Mouse (Mus musculus): Measurements from ENCODE around the gene 1810046K07Rik.

Gene 1810046K07Rik

DNA sequence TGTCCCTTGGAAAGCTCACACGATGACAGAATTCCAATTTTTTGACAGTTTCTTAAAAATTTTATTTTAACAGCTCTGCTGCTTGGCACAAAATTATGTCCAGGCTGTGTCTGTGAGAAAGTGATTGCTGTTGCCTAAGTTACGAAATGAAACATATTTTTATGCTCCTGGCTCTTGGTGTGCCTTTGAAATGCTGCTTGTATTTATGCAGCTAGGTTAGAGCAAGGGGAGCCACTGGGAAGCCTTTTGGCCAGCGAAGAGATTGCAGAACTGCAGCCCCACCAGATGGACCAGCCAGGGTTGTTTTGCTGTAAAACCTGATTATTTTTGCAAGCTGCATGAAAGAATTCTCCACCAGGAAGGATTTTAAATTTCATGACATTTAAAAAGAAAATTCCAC lies 23.6 kb downstream of the 1810046K07Rik start:
- DNase-seq (ENCODE audit: low spot score in 2 of 2), result peak; percentile 53 to 76

- DNase-seq (ENCODE audit: low spot score in 2 of 2), result no peak
These were observed 24.7 kb downstream of the 1810046K07Rik start for GRCm38 (mm10) chr9:51303980-51304379.

GRCm38 (mm10) chr9:51293541-51293940 lies 35.2 kb downstream of the 1810046K07Rik start:
- no peak for DNase-seq (ENCODE audit: low spot score in 2 of 2)

- peak; percentile 88 to 89 for DNase-seq (ENCODE audit: low spot score in 2 of 2)
These were observed 36.0 kb downstream of the 1810046K07Rik start for GRCm38 (mm10) chr9:51292674-51293073.

DNA sequence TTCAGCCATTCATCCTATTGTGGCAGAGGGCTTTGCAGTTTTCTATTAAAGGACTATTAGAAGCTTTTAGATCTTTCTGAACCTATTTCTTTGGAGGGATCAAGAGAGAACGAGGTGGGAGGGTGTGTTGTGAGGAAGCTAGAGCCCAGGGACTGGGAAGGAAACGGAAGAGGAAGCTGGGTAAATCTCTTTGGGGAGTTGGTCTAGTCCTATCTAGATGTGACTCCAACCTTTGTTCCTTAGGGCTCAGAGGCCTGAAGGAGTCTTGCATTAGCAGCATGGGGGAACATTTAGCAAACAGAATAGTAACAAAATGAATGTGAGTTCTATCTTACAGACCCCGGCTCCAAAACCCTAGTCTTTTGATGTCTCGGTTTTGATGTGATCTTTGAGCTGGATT lies 37.7 kb downstream of the 1810046K07Rik start:
- no peak for DNase-seq (ENCODE audit: low spot score in 2 of 2)

DNA sequence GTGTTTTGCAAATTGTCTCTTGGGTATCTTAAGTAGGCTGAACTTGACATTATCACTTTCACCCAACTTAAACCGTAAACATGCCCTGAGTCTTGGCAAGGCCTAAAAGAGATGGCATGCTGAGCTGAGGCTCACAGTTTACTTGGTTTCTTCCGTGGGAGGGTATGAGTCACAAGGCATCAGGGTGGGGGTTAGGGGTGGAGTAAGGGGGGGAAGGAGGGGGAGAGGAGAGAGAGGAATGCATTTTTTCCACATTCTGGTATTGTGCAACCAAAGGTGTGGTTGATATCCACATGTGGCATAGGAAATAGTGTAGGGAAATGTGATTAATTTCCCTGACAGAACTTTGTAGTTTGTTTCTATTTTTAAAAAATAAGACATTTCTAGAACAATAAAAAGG lies 42.6 kb downstream of the 1810046K07Rik start:
- no peak for DNase-seq (ENCODE audit: low spot score in 2 of 2)

DNA sequence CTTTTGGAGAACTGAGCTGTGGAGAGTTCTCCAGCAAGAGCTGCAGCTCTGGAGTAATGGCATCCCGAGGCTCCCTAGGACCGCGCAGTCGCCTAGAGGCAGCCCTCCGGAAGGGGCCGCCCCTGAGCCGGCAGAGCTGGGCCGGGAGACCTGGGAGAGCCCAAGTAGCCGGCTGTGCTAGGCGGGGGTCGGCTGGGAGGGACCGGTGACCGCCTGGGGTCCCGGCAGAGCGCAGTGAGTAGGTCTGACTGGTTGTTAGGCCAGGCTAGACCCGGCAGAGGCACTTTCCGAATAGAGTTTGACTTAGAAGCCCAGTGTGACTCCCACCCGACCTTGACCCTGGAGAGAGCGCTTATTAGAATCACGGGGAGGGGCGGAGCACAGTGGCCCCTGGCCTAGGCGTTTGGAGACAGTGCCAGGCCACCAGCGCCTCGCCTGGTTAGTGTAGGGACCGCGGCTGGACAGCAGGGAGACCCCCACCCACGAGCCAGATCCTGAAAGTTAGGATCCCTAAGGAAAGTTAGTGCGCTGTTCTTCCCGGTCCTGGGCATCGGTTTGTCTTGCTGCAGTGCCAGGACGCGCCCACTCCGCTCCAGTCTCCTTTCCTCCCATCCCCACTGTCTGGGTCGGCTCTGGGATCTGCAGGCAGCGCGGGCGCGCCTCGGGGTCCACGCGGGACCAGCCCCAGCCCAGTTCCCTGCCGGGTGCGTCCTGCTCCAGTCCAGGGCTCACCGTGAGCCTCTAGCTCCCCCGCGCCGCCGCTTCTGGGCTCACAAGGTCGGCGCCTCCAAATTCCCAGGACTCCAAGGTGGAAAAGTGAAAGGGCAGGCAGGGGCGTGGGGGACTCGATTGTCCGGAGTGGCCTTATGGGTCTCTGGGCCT lies 50.0 kb downstream of the 1810046K07Rik start, which contains the start of gene Colca2:
Gene Colca2 (minus strand): TSS at position 70 of the 882 bp plus-strand sequence.
- peak; percentile 71 to 81 for DNase-seq (ENCODE audit: low spot score in 2 of 2)

GRCm38 (mm10) chr9:51277834-51278498 lies 50.8 kb downstream of the 1810046K07Rik start:
- no peak for DNase-seq (ENCODE audit: low spot score in 2 of 2)

DNA sequence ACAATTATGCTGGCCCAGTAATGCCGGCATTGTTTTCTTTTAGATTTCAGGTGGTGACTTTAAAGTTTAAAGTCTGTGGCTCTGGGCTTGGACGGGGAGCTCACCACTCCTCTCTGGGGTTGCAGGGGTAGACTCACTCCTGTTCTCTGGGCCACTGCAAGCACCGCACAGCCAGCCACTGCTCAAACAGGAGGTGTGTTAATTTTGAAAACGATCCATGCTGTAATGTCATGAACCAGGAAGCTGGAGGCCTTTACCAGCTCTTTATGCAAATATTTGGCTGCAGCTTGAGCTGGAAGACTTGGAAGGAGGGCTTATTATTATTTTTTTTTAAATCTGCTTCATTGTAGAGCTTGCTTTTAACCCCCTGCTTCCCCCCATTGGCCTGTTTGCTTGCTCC lies 54.0 kb downstream of the 1810046K07Rik start:
- DNase-seq (ENCODE audit: low spot score in 2 of 2), result no peak

DNA sequence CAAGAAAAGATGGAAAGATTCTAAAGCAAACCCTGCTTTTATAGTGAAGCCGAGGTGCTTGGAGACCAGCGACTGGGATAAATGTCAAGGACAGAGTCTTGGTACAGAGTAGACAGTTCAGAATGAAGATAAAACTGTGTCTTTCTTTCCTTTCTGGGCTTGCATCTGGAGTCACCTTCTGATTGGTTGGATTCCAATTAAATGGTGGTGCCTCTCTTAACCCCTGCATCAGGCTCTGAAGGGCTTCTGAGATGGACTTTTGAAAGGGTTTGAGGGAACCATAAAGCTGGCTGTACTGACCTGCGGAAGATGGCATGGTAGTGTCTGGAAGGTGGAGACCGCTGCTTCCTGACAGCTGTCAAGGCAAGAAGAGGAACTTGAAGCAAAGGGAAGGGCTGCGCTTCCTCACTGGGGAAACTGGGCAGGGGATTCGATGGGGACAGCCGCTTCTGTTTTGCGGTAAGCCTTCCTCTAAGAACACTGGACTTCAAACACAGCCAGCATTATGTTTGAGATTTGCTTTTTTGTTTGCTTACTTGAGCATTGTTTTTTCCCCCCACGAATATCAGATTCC lies 55.0 kb downstream of the 1810046K07Rik start:
- peak in 1 of 2 experiments; percentile 36 for DNase-seq (ENCODE audit: low spot score in 2 of 2)

- no peak for DNase-seq (ENCODE audit: low spot score in 2 of 2)
These were observed 56.6 kb downstream of the 1810046K07Rik start for GRCm38 (mm10) chr9:51272102-51272501.

GRCm38 (mm10) chr9:51271073-51271472 lies 57.6 kb downstream of the 1810046K07Rik start:
- DNase-seq (ENCODE audit: low spot score in 2 of 2), result no peak

- DNase-seq (ENCODE audit: low spot score in 2 of 2), result no peak
These were observed 59.9 kb downstream of the 1810046K07Rik start for GRCm38 (mm10) chr9:51268852-51269251.

DNA sequence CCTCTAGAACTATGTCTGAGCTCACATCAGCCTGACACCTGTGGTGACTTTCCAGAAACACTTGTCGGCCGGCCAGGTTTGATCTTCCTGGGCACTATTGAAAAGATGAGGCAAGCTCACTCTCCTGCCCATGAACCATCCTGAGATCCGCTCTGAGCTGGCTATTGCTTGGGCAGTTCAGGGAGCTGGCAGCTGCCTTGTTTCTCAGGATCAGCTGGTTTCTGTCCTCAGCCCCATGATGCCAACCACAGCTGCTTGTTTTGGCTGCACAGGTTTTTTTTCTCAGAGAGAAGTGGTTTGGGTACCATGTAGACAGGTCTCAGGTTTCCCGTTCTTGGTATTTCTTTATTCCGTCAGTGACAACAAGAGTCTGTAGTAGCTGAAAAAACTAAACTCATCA lies 70.3 kb downstream of the 1810046K07Rik start:
- no peak for DNase-seq (ENCODE audit: low spot score in 2 of 2)

DNA sequence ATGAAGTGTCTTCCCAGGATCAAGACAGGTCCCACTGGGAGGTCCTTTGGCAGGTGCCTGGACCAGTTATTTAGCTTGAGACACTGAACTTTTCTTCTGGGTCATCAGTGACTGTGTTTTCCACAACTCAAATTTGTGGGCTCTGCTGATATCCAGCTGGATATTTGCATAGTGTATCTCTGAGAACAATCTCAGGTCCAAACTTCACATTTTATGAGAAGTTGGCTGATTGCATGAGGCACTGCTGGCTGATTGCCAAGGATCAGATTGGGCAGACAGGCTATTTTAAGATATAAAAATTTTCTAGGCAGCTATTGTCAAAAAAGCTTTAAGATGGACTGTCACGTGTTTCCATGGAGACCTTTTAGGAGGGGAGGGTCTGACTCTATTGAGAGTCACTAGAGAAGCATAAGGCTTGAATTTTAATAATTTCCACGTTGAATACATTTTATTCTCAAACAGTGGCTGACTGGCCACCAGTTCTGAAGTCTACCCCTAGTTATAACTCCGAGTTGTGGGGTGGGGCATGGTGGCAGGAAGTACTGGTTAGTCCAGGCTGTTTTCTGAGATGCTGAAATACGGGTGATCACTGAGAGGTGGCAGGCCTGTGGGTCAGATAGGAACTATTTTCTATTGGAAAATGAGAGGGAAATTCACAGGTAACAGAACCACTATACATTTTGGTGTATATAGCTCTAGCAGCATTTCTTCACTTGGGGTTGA lies 71.8 kb downstream of the 1810046K07Rik start:
- no peak for DNase-seq (ENCODE audit: low spot score in 2 of 2)
